Mouse (Mus musculus) CH12.LX (cell line): ENCODE results near the gene E130309D02Rik.

Source experiments
- RAD21 ChIP-seq: IDR thresholded peaks from 2 replicates; pipeline ENCODE4 v1.6.1; 2011; ENCODE audit warnings: low read depth, mild to moderate bottlenecking, low read length, improper control_type of control experiment, moderate library complexity
- ZNF384 ChIP-seq: IDR thresholded peaks from 2 replicates; pipeline ENCODE4 v1.6.1; 2012; ENCODE audit warnings: low read depth, low read length, improper control_type of control experiment, inconsistent platforms

- TF ChIP-seq RAD21 (no peak), ZNF384 (no peak)
Observed at GRCm38 (mm10) chr5:143328690-143329495, 13.7 kb upstream of the E130309D02Rik start, which contains the start of gene Zdhhc4.
